Mouse (Mus musculus) gastrocnemius, adult 18-20 months (tissue): Measurements from ENCODE around the gene Rapgef1. TPM values are rescaled to one million over a fixed set of nuclear protein-coding genes. Genes with fewer than 3 reads are reported as not detected.
A peak's percentile ranks its signal among the peaks of the same experiment; 100 is the strongest.
"Not testable (repeated sequence)": the region's sequence is repeated elsewhere in the genome, so short reads cannot be mapped to it uniquely, and the experiment has no call there.

Experiments used
- DNase-seq: peaks from one replicate; pipeline ENCODE4 v3.0.0; 2021; ENCODE audit warnings: low spot score
- total RNA-seq, 2 experiments: library from RNA; stranded (reverse); gene quantifications; 2 replicates each; pipeline ENCODE4 v1.2.3; 2021

Rapgef1 gene
- total RNA-seq, 2 experiments from 2014 or later, result 137 to 155 TPM

- no peak for DNase-seq
These were observed 2.8 kb downstream of the Rapgef1 start for GRCm38 (mm10) chr2:29622126-29623005.

- DNase-seq, result no peak
These were observed 3.9 kb downstream of the Rapgef1 start for GRCm38 (mm10) chr2:29623247-29624090.

- DNase-seq, result no peak
These were observed 4.6 kb downstream of the Rapgef1 start for GRCm38 (mm10) chr2:29624091-29624608.

GRCm38 (mm10) chr2:29624739-29625138 is 5.2 kb downstream of the Rapgef1 start:
- DNase-seq, result peak; percentile 92

GRCm38 (mm10) chr2:29625573-29626200 is 6.2 kb downstream of the Rapgef1 start:
- no peak for DNase-seq

- DNase-seq, result no peak
These were observed 7.8 kb downstream of the Rapgef1 start for GRCm38 (mm10) chr2:29627337-29627736.

- no peak for DNase-seq
These were observed 8.7 kb downstream of the Rapgef1 start for GRCm38 (mm10) chr2:29628186-29628585.

GRCm38 (mm10) chr2:29628763-29629181 is 9.3 kb downstream of the Rapgef1 start:
- DNase-seq, result no peak

- DNase-seq, result no peak
These were observed 9.8 kb downstream of the Rapgef1 start for GRCm38 (mm10) chr2:29629311-29629710.

GRCm38 (mm10) chr2:29630141-29630771 is 10.7 kb downstream of the Rapgef1 start:
- DNase-seq, result no peak

- DNase-seq, result no peak
These were observed 11.5 kb downstream of the Rapgef1 start for GRCm38 (mm10) chr2:29631020-29631419.

GRCm38 (mm10) chr2:29631564-29632167 is 12.1 kb downstream of the Rapgef1 start:
- DNase-seq, result not testable (repeated sequence)

- no peak for DNase-seq
These were observed 12.7 kb downstream of the Rapgef1 start for GRCm38 (mm10) chr2:29632168-29632662.

- DNase-seq, result peak; percentile 91
These were observed 13.6 kb downstream of the Rapgef1 start for GRCm38 (mm10) chr2:29633101-29633554.

- no peak for DNase-seq
These were observed 14.3 kb downstream of the Rapgef1 start for GRCm38 (mm10) chr2:29633782-29634181.

- DNase-seq, result no peak
These were observed 15.0 kb downstream of the Rapgef1 start for GRCm38 (mm10) chr2:29634541-29634940.

GRCm38 (mm10) chr2:29635966-29636507 is 16.5 kb downstream of the Rapgef1 start:
- DNase-seq, result no peak

GRCm38 (mm10) chr2:29637528-29637927 is 18.0 kb downstream of the Rapgef1 start:
- no peak for DNase-seq

- DNase-seq, result no peak
These were observed 19.9 kb downstream of the Rapgef1 start for GRCm38 (mm10) chr2:29639377-29639776.
